Mouse (Mus musculus): Measurements from ENCODE around the gene Unc79.

Unc79 gene

GRCm38 (mm10) chr12:103040136-103040535 lies 91.5 kb downstream of the Unc79 start:
- in situ Hi-C loops (cut with MboI, MseI) = no loop called here

GRCm38 (mm10) chr12:103041401-103041800 lies 92.7 kb downstream of the Unc79 start:
- in situ Hi-C loops (cut with MboI, MseI) = no loop called here

GRCm38 (mm10) chr12:103042711-103043110 lies 94.1 kb downstream of the Unc79 start:
- in situ Hi-C loops (cut with MboI, MseI) = no loop called here

- in situ Hi-C loops (cut with MboI, MseI) = no loop called here
Measured at GRCm38 (mm10) chr12:103044422-103044821, 95.8 kb downstream of the Unc79 start.

GRCm38 (mm10) chr12:103049865-103050264 lies 101.2 kb downstream of the Unc79 start:
- in situ Hi-C loops (cut with MboI, MseI) = no loop called here

- in situ Hi-C loops (cut with MboI, MseI) = loop anchor here (10.0 kb wide), 2 partner anchors 325 to 1835 kb away; no protein-coding TSS in a partner anchor
Measured at GRCm38 (mm10) chr12:103059321-103060053, 110.8 kb downstream of the Unc79 start.

- in situ Hi-C loops (cut with MboI, MseI) = loop anchor here (10.0 kb wide), 2 partner anchors 326 to 1834 kb away; no protein-coding TSS in a partner anchor
Measured at GRCm38 (mm10) chr12:103060791-103061190, 112.1 kb downstream of the Unc79 start.

GRCm38 (mm10) chr12:103062133-103062532 lies 113.5 kb downstream of the Unc79 start:
- in situ Hi-C loops (cut with MboI, MseI) = loop anchor here (10.0 kb wide), 2 partner anchors 327 to 1833 kb away; no protein-coding TSS in a partner anchor

- in situ Hi-C loops (cut with MboI, MseI) = loop anchor here (10.0 kb wide), 2 partner anchors 330 to 1830 kb away; no protein-coding TSS in a partner anchor
Measured at GRCm38 (mm10) chr12:103064944-103065343, 116.3 kb downstream of the Unc79 start.

- in situ Hi-C loops (cut with MboI, MseI) = loop anchor here (10.0 kb wide), 2 partner anchors 333 to 1827 kb away; no protein-coding TSS in a partner anchor
Measured at GRCm38 (mm10) chr12:103068161-103068560, 119.5 kb downstream of the Unc79 start.

- in situ Hi-C loops (cut with MboI, MseI) = loop anchor here (10.0 kb wide), 2 partner anchors 335 to 1825 kb away; no protein-coding TSS in a partner anchor
Measured at GRCm38 (mm10) chr12:103069565-103069964, 120.9 kb downstream of the Unc79 start.

- in situ Hi-C loops (cut with MboI, MseI) = no loop called here
Measured at GRCm38 (mm10) chr12:103073953-103074352, 125.3 kb downstream of the Unc79 start.

- in situ Hi-C loops (cut with MboI, MseI) = no loop called here
Measured at GRCm38 (mm10) chr12:103078751-103079150, 130.1 kb downstream of the Unc79 start.

GRCm38 (mm10) chr12:103080055-103080454 lies 131.4 kb downstream of the Unc79 start:
- in situ Hi-C loops (cut with MboI, MseI) = no loop called here

GRCm38 (mm10) chr12:103091831-103092230 lies 143.2 kb downstream of the Unc79 start:
- in situ Hi-C loops (cut with MboI, MseI) = no loop called here

GRCm38 (mm10) chr12:103095160-103095559 lies 146.5 kb downstream of the Unc79 start:
- in situ Hi-C loops (cut with MboI, MseI) = no loop called here

- in situ Hi-C loops (cut with MboI, MseI) = no loop called here
Measured at GRCm38 (mm10) chr12:103099185-103099584, 150.5 kb downstream of the Unc79 start.

GRCm38 (mm10) chr12:103100088-103100487 lies 151.4 kb downstream of the Unc79 start:
- in situ Hi-C loops (cut with MboI, MseI) = no loop called here

GRCm38 (mm10) chr12:103103041-103103440 lies 154.4 kb downstream of the Unc79 start:
- in situ Hi-C loops (cut with MboI, MseI) = no loop called here

GRCm38 (mm10) chr12:103103601-103104000 lies 154.9 kb downstream of the Unc79 start:
- in situ Hi-C loops (cut with MboI, MseI) = no loop called here

- in situ Hi-C loops (cut with MboI, MseI) = no loop called here
Measured at GRCm38 (mm10) chr12:103109301-103109700, 160.6 kb downstream of the Unc79 start.

GRCm38 (mm10) chr12:103116639-103117038 lies 168.0 kb downstream of the Unc79 start:
- in situ Hi-C loops (cut with MboI, MseI) = no loop called here
